Mouse (Mus musculus) embryo, embryonic 11 days (tissue): ENCODE data around the gene Ubl4b.

Experiments
- DNase-seq: peaks from one replicate; pipeline ENCODE4 v3.0.0-alpha.2; 2015

Ubl4b gene

DNA sequence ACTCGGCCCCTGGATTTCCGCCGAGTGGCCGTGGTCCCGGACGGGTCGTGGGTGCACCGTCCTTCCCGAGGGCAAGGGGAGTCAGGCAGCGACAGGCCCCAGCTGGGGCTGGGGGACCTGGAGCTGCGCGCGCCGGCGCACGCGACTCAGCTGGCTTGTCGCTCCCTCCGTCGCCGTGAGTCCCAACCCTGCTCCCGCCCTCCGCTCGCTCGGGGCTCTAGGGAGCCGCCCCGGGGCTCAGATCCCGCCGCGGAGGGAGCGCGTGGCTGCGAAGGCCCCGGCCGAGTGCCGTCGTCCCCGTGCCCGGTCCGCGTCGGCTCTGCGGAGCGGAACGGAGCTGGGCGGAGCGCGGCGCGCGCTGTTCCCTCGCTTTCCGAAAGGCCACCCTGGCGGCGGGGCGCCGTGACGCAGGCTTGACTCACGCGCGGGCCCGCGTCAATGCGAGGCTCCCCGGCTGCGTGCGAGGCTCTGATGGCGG is 37.2 kb downstream of the Ubl4b start, which contains the start of gene Slc6a17:
Gene Slc6a17 (minus strand): TSS at position 388 of the 478 bp plus-strand sequence.
- peak; percentile 83 for DNase-seq

DNA sequence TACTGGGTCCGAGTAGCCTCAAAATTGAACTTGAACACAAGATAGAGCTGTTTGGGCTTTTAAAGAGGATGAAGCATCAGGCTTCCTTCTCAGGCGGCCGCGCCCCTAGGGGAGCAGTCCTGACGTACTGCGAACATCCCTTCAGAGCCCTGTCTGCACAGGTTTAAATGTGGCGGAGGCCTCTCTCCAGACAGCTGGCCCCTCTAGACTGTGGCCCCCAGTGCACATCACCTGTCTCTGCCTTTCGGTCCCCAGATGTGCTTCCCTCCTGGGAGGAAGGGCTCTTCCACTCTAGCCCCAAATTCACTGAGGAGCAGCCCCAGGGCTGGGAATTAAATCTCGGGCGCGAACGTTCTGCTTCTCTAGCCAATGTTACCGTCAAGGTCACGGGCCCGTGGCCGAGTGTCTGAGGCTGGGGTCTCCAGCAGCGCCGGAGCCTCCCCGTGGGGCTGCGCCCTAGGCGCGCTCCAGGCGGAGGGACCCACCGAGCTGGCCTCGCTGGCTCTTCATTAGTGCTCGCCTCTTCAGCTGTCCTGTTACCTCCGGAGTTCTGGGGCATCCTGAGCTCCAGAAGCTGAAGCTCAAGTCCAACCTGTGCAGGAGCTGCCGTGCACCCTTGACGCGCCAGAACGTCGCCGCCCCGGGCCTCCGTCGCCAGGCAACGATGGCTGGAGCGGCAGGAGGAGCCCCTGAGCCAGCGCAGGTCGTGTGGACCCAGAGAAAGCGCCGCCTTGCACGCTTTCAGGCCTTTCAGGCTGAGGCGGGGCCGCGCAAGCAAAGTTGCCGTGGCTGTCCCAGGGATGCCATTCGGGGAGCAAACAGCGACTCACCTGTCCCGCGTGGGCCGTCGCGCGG is 37.9 kb downstream of the Ubl4b start:
- peak; percentile 81 for DNase-seq

DNA sequence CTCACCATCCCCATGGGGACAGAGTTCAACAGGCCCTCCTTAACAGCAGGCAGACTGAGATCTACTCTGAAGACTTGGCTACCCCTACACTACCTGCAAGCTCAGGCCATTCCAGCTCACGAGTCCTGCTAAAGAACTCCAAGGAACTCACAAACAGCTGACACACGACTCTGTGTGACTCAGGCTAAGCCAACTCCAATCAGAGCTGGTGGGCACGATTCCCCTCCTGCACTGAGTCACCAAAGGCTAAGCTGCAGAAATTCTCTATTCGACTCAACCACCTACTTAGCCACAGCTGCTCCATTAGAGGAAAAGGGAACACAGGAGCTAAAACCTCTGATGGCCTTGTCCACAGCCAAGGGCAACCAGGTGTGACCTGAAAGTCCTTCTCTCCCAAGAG is 38.9 kb downstream of the Ubl4b start:
- DNase-seq = no peak

DNA sequence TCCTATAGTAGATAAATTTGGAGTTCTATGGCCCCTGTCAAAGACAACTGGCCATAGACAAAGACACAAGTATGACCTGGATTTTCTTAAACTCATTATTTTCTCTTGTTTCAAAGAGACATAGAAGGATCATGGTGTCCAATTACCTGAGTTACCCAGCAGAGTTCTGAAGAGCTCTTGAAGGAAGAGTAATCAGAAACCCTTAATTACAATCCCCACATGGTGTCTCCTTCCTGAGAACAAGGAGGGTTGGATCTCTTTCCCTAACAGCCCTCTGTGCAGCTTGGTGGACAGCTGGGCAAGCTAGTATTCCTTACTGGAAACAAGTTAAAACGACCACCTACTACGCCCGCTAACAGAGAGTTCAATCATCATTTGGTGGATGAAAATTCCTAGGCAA is 43.5 kb downstream of the Ubl4b start:
- DNase-seq = no peak

DNA sequence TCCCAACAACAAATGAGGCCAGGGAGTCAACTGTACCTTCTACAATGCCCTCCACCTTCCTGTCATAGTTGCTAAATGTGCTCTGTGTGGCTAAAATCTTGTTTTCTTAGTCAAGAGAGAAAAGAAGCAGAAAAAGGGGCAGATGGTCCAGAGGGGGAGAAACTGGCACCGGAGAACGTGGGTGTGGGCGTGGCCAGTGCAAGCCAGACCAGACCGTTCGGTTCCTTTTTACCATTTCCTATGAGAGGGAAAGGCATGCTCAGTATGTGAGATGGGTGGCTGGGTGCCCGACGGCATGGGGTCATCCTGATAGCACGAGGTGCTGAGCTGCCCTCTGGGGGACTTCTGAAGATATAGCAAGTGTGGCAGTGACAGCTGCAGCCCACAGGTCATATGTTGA is 46.2 kb downstream of the Ubl4b start:
- DNase-seq = no peak

DNA sequence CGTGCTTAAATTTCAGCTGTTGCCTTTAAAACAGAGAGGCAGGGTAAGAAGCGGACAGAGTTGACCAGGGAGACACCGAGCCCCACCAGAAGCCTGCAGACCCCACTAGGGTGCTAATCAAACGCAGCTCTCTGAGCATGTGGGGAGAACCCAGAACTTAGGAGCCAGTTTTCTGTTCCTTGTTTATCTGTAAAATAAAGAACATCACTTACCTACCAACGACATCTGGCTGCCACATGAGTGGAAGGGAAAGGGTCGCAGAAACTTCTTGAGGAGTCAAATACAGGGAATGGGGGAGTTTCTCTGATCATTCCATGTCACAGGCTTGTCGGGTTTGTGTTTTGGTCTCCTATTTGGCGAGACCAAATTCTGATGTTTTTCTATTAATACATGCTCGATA is 46.9 kb downstream of the Ubl4b start:
- peak; percentile 32 for DNase-seq

DNA sequence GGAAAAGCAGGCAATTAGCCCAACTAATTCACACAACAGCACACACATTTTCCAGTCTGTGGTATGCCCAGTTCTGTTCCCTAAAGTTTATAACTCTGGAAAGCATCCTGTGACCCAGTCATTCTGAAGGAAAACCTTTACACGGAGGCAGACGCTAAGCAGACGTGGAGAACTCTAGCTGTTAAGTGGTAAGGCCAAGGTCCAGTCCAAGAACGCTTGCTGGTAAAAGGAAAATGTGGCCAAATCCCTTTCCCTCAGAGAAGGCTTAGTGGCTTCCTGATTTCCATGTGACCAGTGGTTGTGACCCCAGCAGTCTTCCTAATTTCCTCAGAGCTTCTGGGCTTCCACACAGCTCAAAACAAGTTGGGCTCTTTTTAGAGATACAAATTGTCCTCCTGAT is 48.3 kb downstream of the Ubl4b start:
- no peak for DNase-seq

DNA sequence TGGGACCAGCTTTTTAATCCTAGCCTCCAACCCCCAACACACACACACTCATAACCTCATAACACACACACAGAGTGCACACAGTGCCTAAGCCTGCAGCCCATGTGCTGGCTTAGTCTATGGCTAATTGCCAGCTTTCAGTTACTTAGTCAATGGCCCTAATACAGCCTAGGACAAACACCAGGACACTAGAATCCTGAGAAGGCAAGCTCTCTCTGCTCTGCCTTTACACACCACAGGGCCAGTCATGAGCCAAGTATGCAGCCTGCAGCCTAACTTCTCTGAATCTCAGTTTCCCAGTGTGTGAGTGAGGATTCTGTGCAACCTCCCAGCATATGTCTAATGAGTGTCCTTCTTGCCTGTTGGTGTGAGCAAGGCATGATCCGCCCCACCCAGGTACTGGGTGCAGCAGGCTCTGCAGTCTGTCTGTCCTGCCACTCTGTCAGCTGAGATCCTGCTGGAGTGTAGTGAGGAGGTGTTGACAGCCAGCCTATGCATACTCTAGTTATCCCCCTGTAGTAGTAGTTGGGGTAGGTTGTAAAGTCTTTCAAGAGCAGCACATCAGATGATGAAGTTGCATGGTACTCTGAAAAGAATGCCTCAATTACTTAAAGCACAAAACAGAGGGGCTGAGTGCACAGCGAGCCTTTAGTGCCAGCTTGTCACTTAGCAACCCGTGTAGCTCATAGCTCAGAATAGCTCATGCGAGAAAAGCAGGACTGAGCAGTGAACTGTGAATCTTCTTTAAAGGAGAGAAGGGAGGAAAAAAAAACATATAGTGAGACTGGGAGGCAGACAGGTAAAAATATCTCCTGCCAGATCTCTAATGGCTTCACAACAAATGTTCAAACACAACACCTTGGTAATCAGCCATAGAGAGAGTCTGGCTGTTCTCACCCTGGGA is 49.2 kb downstream of the Ubl4b start:
- DNase-seq = peak; percentile 51

DNA sequence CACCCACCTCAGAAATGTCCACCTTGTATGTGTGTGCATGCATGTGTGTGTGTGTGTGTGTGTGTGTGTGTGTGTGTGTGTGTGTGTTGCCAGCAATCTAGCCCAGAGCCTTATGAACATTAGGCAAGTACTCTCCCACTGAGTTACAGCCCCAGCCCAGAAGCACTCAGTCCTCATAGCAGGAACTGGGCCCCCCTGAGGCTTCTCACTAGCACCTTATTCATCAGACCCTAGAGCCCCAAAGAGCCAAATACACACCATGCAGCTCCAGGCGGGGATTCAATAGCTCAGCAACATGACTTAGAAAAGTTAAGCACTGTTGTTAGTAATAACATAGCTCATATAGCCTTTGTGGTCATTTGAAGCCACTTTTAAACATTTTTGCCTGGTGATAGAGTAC is 50.3 kb downstream of the Ubl4b start:
- DNase-seq = no peak

DNA sequence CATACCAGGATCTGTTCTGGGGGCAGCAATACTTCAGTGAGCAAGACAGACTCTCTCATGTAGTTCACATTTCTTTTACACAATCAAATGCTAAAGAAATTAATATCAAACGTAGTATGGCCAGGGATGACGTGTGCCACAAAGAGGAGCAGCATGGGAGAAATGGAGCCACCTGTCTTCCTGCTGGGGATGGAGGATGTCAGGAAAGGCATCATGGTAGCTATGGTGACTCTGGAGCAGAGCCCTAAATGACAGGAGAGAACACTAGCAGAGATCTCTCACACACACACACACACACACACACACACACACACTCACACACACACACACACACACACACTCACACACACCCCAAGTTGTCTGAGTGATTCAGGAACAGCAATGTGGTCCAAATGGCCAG is 51.2 kb downstream of the Ubl4b start:
- no peak for DNase-seq
